Mouse (Mus musculus) induced T-regulatory cell, adult 2 months (primary cell): ENCODE data around the gene Cyp2ab1.

Experiments
- DNase-seq: peaks from one replicate; pipeline ENCODE4 v3.0.0-alpha.2; 2012; ENCODE audit warnings: low read depth

The Cyp2ab1 gene

GRCm38 (mm10) chr16:20271339-20271738, 53.9 kb downstream of the Cyp2ab1 start:
- DNase-seq: no peak

- peak; percentile 8 for DNase-seq
Measured at GRCm38 (mm10) chr16:20265089-20265488, 60.1 kb downstream of the Cyp2ab1 start.
